Mouse (Mus musculus) T-helper 1 cell (primary cell): ENCODE measurements at regions not wholly inside any gene's neighbourhood (a gene's known extent, or its start where the extent isn't known, plus 50 kb on each side); places are given as distances from the start of the nearest gene placed in this dataset.
"Not testable (repeated sequence)": the region's sequence is repeated elsewhere in the genome, so short reads cannot be mapped to it uniquely, and the experiment has no call there.

Experiments
- in situ Hi-C: fragments of 300-600 bp; cut with MboI, MseI; formaldehyde crosslinking; loops from one replicate; pipeline ENCODE4 v1.15.1; 2025; ENCODE audit warnings: high pct_unique_total_duplicates

DNA sequence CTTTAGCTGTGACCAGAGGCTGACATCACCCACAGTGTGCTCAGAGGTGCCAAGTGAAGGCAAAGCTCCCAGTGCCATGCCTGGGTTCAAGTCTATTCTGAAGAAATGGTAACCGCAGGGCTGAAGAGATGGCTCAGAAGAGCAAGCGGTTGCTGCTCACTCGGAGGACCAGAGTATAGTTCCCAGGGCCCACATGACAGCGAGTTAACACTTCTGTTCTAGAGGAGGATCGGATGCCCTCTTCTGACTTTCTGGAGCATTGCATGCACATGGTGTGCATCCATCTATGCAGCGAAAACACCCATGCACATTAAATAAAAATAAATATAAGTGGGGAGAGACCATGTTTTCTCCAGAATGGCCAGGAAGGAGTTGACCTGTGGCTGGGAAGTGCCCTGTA lies 209.5 kb downstream of the Sorl1 start:
- in situ Hi-C loops, result no loop called here

DNA sequence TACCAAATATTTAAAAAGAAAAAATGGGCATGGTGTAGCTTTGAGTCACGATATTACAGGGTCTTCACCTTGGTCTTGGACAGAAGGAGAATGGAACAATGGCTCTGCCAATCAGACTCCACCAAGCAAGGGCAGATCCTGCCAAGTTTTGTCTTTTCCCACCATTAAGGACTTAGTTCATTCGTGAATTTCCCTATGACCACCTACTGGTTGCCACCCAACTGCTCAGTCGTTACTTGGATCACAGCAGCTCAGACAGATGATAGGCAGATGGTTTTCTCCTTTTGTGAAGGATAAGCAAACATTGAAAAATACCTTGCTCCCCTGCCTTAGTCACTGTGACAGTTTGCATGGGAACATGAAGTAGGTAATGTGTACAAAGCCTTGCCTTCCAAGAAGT lies 210.2 kb downstream of the Sorl1 start:
- in situ Hi-C loops, result no loop called here

DNA sequence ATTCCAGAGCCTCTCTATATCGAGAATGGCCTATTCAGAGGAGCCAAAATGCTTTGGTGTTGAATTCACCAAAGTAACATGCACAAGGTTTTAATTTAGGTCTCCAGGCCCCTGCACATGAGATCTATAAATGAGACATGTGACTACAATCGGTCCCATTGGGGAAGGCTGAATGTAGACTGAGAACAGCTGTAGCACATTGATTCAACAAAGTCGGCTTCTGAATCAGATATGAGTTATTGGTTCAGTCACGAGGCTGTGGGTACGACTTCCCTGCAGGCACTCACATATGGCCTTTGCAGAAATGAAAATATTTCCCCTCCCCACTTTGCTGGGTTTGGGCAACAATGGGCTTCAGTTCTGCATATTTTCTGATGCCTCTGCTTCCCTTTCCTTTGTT lies 211.6 kb downstream of the Sorl1 start:
- in situ Hi-C loops, result no loop called here

DNA sequence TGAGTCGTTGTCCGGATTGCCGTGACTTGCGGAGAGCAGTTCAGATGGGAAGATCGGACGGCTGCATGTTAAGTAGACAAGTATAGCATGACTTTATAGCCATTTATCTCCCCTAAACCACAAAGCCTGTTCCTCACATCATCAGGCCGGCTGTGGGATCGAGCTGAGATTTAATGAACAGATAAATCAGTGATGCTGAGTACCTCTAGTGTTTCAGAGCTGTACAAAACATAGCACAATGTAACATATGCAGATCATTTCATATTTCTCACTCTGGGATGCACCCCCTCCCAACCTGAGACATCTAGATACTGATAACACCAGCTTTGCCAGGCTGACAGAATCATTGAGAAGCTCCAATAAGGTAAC lies 223.5 kb downstream of the Sorl1 start:
- in situ Hi-C loops, result no loop called here

DNA sequence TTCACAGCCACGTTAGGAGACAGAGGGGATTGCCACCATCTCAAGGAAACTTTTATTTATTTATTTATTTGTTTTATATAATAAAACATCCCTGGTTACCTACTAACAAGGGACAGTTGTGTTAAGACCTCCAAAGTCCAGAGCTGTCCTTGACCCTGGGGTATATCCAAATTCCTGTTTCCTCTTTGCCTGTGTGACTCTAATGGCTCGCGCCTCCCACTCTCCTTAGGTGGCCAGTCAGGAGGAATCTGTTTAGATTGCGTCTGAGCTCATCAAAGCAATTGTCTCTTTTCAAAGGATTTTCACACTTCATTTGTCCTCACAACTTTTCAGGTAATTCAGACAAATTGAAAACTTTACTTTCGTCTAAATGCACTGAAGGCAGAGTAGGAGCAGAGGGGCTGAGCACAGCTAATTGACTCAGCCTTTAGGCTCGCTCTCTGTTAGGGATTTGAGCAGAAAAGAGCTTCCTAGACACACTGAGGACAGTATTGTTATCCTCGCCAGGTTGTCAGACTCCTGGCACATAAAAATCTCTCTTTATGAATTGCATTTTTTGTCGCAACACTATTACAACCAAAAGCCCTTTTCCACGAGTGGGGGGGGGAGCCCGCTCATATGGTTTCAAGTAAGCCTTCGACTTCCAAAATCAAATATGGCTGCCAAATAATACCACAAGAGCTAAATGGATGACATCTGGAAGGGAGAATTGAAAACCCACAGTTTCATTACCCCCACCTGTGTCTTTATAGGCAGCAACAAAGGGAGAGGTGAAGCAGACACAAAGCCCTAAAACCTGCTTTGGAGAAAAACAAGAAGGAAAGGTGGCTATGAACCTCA lies 224.1 kb downstream of the Sorl1 start:
- in situ Hi-C loops, result no loop called here

DNA sequence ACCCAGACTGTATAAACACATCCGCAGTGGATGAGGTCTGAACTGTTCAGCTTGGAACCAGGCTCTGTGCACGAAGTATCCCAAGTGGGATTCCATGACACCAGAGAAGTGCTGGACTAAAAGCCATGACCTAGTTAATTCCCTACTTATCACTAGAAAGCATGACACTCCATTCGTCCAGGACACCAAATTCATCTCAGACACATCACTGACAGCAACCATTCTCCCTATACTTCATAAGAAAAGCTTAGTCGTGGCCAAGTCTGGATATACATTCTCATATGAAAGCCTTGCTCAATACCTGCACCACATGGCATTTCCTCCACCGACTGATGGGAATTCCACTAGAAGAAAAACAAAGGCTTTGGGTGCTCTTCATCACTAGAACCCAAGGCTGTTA lies 229.0 kb downstream of the Sorl1 start:
- in situ Hi-C loops, result no loop called here

DNA sequence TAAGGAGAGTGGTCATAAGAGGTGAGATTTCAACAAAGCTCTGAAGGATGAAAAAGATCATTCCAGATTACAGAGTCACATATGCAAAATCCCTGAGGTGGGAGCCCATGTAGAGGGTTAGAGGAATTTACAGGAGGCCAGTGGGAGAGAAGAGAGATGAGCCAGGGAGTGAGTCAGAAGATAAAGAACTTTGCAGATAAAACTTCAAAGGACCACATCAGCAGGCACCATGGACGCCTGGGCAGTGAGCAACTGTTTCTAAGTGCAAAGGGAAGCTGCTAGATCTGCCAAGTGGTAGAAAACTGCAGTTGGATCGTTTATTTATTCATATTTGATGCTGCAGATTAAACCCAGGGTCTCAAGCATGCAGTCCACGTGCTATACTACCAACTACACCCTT lies 231.3 kb downstream of the Sorl1 start:
- in situ Hi-C loops, result no loop called here

DNA sequence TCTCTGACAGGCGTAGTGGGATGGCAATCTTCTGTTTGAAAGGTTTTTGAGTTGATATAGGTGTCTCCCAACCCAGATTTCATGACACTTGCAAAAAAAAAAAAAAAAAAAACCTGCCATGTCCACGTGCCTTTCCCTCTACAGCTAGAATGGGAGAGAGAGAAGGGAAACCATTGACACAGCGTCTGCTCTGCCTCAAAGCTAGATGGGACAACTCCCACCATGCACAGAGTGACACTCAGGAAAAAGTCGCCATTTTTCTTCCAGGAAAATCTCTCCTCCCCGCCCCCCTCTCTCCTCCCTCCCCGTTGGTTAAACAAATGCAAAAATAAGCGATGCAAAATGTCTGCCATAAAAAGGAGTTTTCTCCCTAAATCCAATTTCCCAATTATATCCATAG lies 232.9 kb downstream of the Sorl1 start:
- in situ Hi-C loops, result no loop called here

DNA sequence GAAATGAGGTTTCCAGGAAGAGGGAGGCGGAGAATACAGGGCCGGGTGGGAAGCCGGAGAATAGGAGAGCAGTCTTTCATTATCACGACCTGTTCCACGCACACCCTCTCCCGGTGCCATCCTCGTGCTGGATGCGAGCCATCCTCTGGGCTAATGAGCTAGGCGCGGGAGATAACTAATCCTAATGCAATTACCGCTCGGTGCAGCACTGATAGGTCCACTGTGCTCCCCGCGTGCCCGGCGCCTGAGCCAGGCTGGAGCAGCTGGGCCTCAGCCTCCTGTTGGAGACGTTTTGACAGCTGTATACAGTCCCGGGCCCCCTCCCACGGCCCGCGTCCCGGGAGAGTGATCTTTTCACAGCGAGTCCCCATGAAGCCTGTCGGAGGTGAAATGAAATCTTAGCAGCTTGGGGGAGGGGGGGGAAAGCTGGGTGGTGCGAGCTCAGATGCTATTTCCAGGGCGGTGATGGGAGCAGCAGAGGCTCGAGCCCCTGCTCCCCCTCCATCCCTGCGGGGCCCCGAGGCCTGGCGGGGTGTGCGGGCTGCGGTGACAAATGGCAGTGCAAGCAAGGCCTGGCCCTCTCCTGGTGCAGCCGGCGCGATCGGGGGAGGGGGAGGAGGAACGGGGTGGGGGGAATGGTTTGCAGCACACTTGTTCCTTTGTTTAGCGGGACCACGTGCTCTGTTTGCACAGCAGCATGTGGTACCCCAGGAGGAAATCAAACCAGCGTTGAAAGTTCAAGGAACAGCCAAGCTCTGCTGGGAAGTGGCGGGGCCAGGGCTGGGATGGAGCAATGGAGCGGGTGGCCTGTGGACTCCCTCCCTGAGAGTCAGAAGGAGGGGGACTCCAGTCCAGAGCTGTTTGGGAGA lies 233.6 kb downstream of the Sorl1 start:
- in situ Hi-C loops, result no loop called here

DNA sequence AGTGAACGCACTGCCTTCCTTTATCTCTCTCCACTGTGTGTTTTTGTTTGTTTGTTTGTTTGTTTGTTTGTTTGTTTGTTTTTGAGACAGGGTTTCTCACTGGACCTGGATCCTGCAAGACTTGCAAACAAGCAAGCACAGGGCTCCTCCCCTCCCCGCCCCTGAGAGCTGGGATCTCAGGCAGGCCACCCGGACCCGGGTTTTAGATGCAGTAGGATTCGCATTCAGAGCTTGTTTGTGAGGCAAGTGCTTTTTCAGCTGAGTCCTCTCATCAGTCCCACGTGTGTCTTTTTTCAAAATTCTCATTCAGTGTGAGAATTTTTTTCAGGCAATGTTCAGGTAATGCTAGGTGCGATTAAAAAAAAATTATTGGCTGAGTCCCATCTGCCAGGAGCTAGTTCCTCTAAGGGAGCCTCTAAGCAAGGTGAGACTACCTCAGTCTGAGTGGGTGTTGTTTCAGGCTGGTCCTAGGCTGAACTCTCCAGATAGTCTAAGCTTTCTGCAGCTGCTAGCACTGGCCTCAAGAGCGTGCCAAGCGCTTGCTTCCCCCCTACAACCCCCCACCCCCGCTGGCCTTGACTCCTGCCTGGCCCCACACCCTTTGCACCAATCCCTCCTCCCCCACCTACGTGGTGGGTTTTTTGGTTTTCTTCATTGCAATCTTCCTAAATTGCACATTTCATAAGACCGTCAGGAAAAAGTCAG lies 234.4 kb downstream of the Sorl1 start:
- in situ Hi-C loops, result no loop called here

DNA sequence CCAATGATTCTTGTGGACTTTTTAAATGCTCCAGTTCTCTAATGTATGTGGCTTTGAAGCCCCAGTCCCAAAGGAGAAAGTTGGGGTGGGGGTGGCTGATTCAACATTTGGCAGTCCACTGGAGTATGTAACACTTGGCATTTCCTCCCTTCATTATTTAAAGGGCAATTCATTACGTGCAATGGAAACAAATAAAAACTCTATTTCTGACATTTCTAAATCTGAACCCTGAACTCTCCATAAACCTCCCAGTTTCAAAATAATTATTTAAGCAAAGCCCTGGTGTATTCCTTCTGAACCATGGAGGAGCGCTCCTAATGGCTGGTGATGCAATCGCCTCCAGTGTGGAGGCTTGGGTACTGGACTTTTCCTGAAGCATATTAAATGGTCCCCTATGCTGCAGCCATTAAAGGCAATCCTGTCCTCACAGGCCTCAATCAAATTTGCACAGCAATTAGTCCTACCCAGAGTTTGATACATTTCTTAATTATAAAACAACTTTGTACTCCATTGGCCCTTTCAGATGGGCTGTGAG lies 235.4 kb downstream of the Sorl1 start:
- in situ Hi-C loops, result no loop called here

DNA sequence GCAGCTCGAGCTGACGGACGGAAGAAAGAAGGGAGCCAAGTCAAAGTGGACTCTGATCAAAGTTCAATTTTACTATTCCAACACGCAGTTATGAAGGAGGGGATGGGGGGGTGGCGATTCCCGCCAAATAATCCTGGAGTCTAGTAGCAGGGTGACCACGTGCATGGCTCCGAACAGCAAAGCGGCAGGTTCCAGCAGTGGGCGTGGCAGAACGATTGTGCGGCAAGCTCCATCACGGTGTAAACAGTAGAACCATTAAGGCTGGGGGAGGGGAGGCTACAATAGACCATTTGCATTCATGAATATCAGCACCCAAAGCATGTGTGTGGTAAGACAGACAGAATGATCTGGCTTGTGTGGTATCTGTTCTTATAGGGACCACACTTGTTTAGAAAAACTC lies 237.6 kb downstream of the Sorl1 start:
- in situ Hi-C loops, result not testable (repeated sequence)

DNA sequence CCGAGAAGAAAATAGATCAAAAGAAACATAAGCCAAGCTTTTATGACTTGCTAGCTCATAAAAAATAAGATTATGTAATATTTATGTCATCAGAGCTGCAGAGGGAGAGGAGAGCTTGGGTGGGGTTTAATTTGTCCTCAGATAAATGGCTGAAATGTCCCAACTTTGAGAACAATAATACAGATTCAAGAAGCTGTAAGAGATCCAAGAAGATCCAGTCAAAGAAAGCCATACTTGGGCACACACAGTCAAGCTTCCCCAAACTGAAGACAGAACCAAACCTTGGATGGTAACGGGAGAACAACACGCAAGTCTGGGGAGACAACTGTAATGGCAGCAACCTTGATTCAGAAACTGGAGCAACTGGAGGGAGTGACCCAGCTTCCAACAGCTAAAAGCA lies 243.6 kb downstream of the Sorl1 start:
- in situ Hi-C loops, result no loop called here

DNA sequence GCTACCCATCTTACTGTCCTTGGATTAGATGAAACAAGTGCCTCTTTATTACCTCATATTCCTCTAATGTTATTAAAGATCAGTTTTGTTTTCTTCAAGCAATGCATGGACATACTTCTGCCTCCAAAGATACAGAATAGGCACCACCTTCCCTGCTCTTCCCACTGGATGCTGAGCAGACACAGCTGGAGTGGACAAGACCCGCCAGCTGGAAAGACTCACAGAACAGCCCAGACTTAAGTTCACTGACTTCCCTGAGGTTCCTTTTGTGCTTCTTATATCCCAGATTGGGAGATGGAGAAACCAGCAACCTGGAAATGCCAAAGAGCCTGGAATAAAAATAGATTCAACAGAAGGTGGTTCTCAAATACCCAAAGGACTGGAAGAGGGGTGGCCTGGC lies 245.0 kb downstream of the Sorl1 start:
- in situ Hi-C loops, result loop anchor here (5.0 to 10.0 kb wide), 2 partner anchors 68 to 966 kb away; no protein-coding TSS in a partner anchor

DNA sequence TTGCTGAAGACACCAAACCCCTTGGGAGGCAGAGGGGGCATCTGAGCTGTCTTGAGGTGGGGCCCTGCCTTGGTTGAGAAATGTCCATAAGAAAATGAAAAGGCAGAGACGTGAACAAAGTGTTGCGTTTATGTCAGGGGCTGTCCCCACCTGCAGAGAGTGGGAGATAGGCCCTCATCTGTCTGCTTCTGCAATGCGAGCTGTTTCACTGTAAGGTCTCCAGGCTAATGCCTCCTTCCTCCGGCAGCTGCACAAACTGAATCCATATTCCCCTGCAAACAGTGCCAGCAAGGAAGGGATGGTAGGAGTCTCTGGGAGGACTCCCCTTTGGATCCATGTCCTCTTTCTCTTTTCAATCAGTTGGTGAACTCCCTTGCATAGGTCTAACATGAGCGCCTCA lies 263.0 kb downstream of the Sorl1 start:
- in situ Hi-C loops, result no loop called here

DNA sequence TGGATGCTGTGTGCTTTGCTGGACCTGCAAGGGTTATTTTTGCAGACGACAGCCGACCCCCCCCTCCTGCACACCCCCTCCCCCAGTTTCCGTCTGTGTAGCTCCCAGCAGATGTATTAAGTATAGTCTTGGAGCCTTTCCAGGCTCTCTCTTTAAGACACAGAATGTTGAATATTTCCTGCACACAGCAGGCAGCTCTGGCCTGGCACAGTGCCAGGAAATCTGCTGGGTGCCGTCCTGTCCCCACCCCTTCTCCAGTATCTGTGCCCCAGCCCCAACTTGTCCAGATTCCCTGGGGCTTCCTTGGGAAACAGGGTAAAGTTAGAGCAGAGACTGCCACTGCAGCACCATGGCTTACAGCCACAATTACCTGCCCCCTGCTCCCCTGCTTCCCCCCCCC lies 263.4 kb downstream of the Sorl1 start:
- in situ Hi-C loops, result no loop called here

DNA sequence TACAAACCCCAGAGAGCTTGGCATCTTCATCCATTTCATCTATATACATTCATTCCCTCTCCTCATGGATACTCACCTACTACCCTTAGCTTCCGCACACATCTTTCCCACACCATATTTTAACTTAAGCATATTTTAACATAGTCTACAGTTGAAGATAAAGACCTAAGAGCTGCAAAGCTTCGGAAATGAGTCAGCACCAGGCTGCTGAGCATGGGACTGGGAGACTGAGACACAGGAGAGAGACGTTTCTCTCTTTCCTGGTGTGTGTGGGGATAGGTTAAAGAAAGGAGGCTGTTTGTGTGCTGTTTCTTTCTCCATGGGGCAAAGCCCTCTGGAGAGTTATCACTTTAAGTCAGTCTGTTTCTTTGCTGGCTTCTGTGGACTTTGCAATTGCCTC lies 264.3 kb downstream of the Sorl1 start:
- in situ Hi-C loops, result no loop called here

DNA sequence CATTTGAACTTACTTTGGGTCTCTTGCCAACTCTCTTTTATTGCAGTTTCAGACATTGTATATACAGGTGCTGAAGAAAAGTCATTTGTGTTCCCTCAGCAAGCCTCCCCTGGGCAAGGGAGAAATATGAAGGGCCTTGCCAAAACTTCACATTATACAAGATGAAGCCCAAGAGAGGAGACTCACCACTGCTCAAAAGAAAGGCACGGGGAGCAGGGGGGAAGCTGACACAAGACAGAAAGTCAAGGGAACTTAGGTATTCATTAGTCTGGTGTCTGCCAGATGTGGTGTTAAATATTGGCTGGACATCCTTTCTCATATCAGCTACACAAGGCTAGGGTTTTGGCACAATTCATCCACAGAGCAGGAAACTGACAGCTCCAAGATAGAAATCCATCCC lies 272.0 kb downstream of the Sorl1 start:
- in situ Hi-C loops, result no loop called here

DNA sequence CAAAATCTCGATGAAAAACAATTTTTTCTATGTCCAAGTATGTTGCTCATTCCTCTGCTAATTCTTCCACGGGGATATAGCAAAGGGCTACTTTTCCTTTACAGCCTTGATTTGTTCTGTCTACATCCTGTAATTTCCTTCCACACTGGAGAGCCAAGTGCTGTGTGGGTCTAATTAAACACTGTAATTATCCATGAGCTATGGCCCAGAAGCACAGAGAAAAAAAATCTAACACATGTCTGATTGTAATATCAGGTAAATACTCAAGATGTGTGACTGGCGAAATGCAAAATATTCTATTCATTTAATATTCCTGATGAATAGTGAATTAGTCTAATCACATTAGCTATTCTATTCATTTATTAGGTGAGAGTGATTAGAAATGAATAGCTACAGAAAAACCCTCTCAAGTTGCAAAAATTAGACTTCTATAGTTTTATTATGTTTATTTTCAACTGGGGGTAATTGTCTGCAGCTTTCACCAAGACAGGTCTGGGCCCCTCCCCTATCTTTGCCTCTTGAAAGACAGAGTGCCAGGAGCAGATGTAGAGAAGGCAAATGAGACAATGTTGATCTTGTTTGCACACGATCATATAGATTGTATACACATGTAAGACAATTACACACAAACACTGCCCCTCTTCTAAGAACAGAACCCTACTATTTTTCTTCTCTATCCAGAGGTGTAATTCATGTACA lies 274.3 kb downstream of the Sorl1 start:
- in situ Hi-C loops, result no loop called here

DNA sequence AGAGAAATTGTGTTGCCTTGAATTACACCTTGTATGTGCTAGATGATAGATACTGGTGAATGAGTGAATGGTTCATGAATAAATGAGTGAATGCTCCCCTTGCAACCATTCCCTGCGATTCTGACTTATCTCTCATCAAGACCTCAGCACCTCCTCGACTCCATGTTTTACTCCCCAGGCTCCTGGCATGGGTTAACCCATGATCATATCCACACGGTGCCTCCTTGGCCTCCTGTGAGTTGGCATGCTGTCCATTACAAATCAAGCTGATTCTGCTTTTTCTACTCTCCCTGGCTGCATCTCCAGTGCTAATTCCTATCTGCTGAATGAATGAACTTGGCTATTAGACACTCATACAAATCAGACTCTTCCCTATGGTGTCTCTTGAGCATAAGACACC lies 279.5 kb downstream of the Sorl1 start:
- in situ Hi-C loops, result no loop called here
